Mouse (Mus musculus) midbrain, embryonic 11.5 days (tissue): ENCODE results near the gene Prkn. TPM values are rescaled to one million over a fixed set of nuclear protein-coding genes. Genes with fewer than 3 reads are reported as not detected.
A peak's percentile ranks its signal among the peaks of the same experiment; 100 is the strongest.

Experiments used
- ATAC-seq: fragments of 200-750 bp; cut with Nextera tagmentation; 2 replicates; pipeline ENCODE4 v1.8.0; 2017; ENCODE audit warnings: moderate TSS enrichment, moderate library complexity; ENCODE audit not compliant: low FRiP score
- DNase-seq: peaks from one replicate; pipeline ENCODE4 v3.0.0; 2015; ENCODE audit warnings: low spot score; ENCODE audit errors: missing footprints
- H3K27ac ChIP-seq: fragments of 300-500 bp; sonication (generic); 2 replicates; pipeline ENCODE4 v1.5.1; 2014; ENCODE audit warnings: low read depth, low read length
- H3K27me3 ChIP-seq: fragments of 300-500 bp; sonication (generic); 2 replicates; pipeline ENCODE4 v1.6.1; 2014; ENCODE audit warnings: mild to moderate bottlenecking, low read length, moderate library complexity, mixed read lengths; ENCODE audit not compliant: control insufficient read depth, insufficient read depth
- H3K36me3 ChIP-seq: fragments of 300-500 bp; sonication (generic); 2 replicates; pipeline ENCODE4 v1.6.1; 2014; ENCODE audit warnings: mild to moderate bottlenecking, low read length, moderate library complexity, mixed read lengths; ENCODE audit not compliant: control insufficient read depth, insufficient read depth
- H3K4me1 ChIP-seq: fragments of 300-500 bp; sonication (generic); 2 replicates; pipeline ENCODE4 v1.6.1; 2014; ENCODE audit warnings: low read length; ENCODE audit not compliant: control insufficient read depth, insufficient read depth
- H3K4me2 ChIP-seq: fragments of 300-500 bp; sonication (generic); 2 replicates; pipeline ENCODE4 v1.6.1; 2014; ENCODE audit warnings: mild to moderate bottlenecking, moderate library complexity
- H3K4me3 ChIP-seq: fragments of 300-500 bp; sonication (generic); 2 replicates; pipeline ENCODE4 v1.5.1; 2014; ENCODE audit warnings: low read depth, low read length
- H3K9ac ChIP-seq: fragments of 300-500 bp; sonication (generic); 2 replicates; pipeline ENCODE4 v1.6.1; 2014; ENCODE audit warnings: low read length
- H3K9me3 ChIP-seq: fragments of 300-500 bp; sonication (generic); 2 replicates; pipeline ENCODE4 v1.6.1; 2016; ENCODE audit warnings: low read length; ENCODE audit not compliant: control insufficient read depth
- WGBS: fragments of 180-500 bp; shearing (Covaris S2); extraction: QIAGEN DNeasy Blood & Tissue Kit; methylation state at CpG from one replicate; pipeline ENCODE4 v1.1.7; 2014; 5-methylcytosine and 5-hydroxymethylcytosine counted together
- polyA plus RNA-seq: library from polyadenylated mRNA; unstranded; fragments of >200 nt; fragmentation: Nextera tagmentation; extraction: Ambion mirVana; gene quantifications from 2 replicates; pipeline ENCODE4 v1.2.1, GENCODE M21; 2014

Gene Prkn
- polyA plus RNA-seq, 1 experiment from 2014 or later = 0.82 TPM

- Histone ChIP-seq H3K9ac (no peak overlapping the region), H3K4me3 (no peak overlapping the region), H3K27me3 (no peaks in the 10 kb centered on the region), H3K9me3 (no peaks in the 10 kb centered on the region), H3K4me1 (no peaks in the 10 kb centered on the region), H3K4me2 (no peak overlapping the region), H3K27ac (no peak overlapping the region), H3K36me3 (no peaks in the 10 kb centered on the region)
- DNase-seq = peak; percentile 53
- ATAC-seq = no peak
- 85% methylated on average over 4 of the region's 4 CpGs for WGBS
Observed at GRCm38 (mm10) chr17:11397678-11398077, 557.5 kb downstream of the Prkn start.

- no peak overlapping the region for H3K9ac ChIP-seq
- H3K27ac ChIP-seq = no peak overlapping the region
- ATAC-seq (no peak), DNase-seq (no peak)
- H3K4me2 ChIP-seq = no peak overlapping the region
- no peak overlapping the region for H3K4me3 ChIP-seq
- H3K4me1 ChIP-seq = no peaks in the 10 kb centered on the region
- WGBS = 84% methylated on average over 2 of the region's 2 CpGs
- no peaks in the 10 kb centered on the region for H3K9me3 ChIP-seq
- no peaks in the 10 kb centered on the region for H3K27me3 ChIP-seq
- no peaks in the 10 kb centered on the region for H3K36me3 ChIP-seq
Observed at GRCm38 (mm10) chr17:11402225-11402875, 562.2 kb downstream of the Prkn start.

GRCm38 (mm10) chr17:11411414-11411813 lies 571.2 kb downstream of the Prkn start:
- ATAC-seq (no peak), DNase-seq (peak; percentile 71)
- Histone ChIP-seq H3K36me3 (no peaks in the 10 kb centered on the region), H3K4me3 (no peak overlapping the region), H3K9ac (no peak overlapping the region), H3K9me3 (no peaks in the 10 kb centered on the region), H3K4me2 (no peak overlapping the region), H3K27me3 (no peaks in the 10 kb centered on the region), H3K4me1 (no peaks in the 10 kb centered on the region), H3K27ac (no peak overlapping the region)
- WGBS = 76% methylated on average over 10 of the region's 10 CpGs

GRCm38 (mm10) chr17:11413688-11414087 lies 573.5 kb downstream of the Prkn start:
- DNase-seq (peak; percentile 51), ATAC-seq (no peak)
- Histone ChIP-seq H3K27ac (no peak overlapping the region), H3K27me3 (no peaks in the 10 kb centered on the region), H3K36me3 (no peaks in the 10 kb centered on the region), H3K9ac (no peak overlapping the region), H3K4me3 (no peak overlapping the region), H3K4me2 (no peak overlapping the region), H3K9me3 (no peaks in the 10 kb centered on the region), H3K4me1 (no peaks in the 10 kb centered on the region)
- WGBS = 57% methylated on average over 5 of the region's 5 CpGs

- 83% methylated on average over 4 of the region's 4 CpGs for WGBS
- Histone ChIP-seq H3K4me1 (no peaks in the 10 kb centered on the region), H3K9ac (no peak overlapping the region), H3K36me3 (no peaks in the 10 kb centered on the region), H3K4me2 (no peak overlapping the region), H3K27me3 (no peaks in the 10 kb centered on the region), H3K9me3 (no peaks in the 10 kb centered on the region), H3K27ac (no peak overlapping the region), H3K4me3 (no peak overlapping the region)
- DNase-seq (no peak), ATAC-seq (no peak)
Observed at GRCm38 (mm10) chr17:11414288-11414687, 574.1 kb downstream of the Prkn start.

GRCm38 (mm10) chr17:11417150-11417549 lies 577.0 kb downstream of the Prkn start:
- ATAC-seq (no peak), DNase-seq (peak; percentile 19)
- Histone ChIP-seq H3K9ac (no peak overlapping the region), H3K36me3 (no peaks in the 10 kb centered on the region), H3K4me2 (no peak overlapping the region), H3K4me3 (no peak overlapping the region), H3K9me3 (no peaks in the 10 kb centered on the region), H3K27ac (no peak overlapping the region), H3K4me1 (0 out of 2 replicates have a peak, but pooled peaks cover 2% of the 10 kb centered on the region), H3K27me3 (no peaks in the 10 kb centered on the region)
- WGBS = 85% methylated on average over 3 of the region's 3 CpGs

- Histone ChIP-seq H3K4me1 (0 out of 2 replicates have a peak, but pooled peaks cover 2% of the 10 kb centered on the region), H3K4me2 (no peak overlapping the region), H3K4me3 (no peak overlapping the region), H3K27me3 (no peaks in the 10 kb centered on the region), H3K36me3 (no peaks in the 10 kb centered on the region), H3K9ac (no peak overlapping the region), H3K27ac (no peak overlapping the region), H3K9me3 (no peaks in the 10 kb centered on the region)
- DNase-seq = no peak
- 91% methylated on average over 3 of the region's 3 CpGs for WGBS
- ATAC-seq = no peak
Observed at GRCm38 (mm10) chr17:11419484-11419883, 579.3 kb downstream of the Prkn start.

- H3K4me3 ChIP-seq = no peak overlapping the region
- WGBS = 86% methylated on average over 6 of the region's 6 CpGs
- H3K36me3 ChIP-seq = no peaks in the 10 kb centered on the region
- 0 out of 2 replicates have a peak, but pooled peaks cover 2% of the 10 kb centered on the region for H3K4me1 ChIP-seq
- H3K27ac ChIP-seq = no peak overlapping the region
- DNase-seq (peak; percentile 81), ATAC-seq (no peak)
- no peak overlapping the region for H3K9ac ChIP-seq
- H3K9me3 ChIP-seq = no peaks in the 10 kb centered on the region
- no peaks in the 10 kb centered on the region for H3K27me3 ChIP-seq
- no peak overlapping the region for H3K4me2 ChIP-seq
Observed at GRCm38 (mm10) chr17:11420839-11421238, 580.7 kb downstream of the Prkn start.

- H3K4me1 ChIP-seq = 0 out of 2 replicates have a peak, but pooled peaks cover 2% of the 10 kb centered on the region
- ATAC-seq = no peak
- H3K27ac ChIP-seq = no peak overlapping the region
Observed at GRCm38 (mm10) chr17:11421264-11421940, 581.2 kb downstream of the Prkn start.

More at GRCm38 (mm10) chr17:11421264-11421940, 581.2 kb downstream of the Prkn start:
- Histone ChIP-seq H3K9me3 (no peaks in the 10 kb centered on the region), H3K9ac (no peak overlapping the region), H3K27me3 (no peaks in the 10 kb centered on the region), H3K4me3 (no peak overlapping the region), H3K36me3 (no peaks in the 10 kb centered on the region), H3K4me2 (no peak overlapping the region)
- peak; percentile 82 for DNase-seq
- 25% methylated on average over 5 of the region's 5 CpGs for WGBS
